Mouse (Mus musculus) stomach, postnatal 0 days (tissue): ENCODE results near the gene Tspan31.

ENCODE experiments used
- CTCF ChIP-seq: IDR thresholded peaks from 2 replicates; pipeline ENCODE4 v1.5.1; 2016; ENCODE audit warnings: antibody characterized with exemption, low read depth, mild to moderate bottlenecking, moderate library complexity
- EP300 ChIP-seq: optimal IDR thresholded peaks from 2 replicates; pipeline ENCODE3; 2016; ENCODE audit warnings: antibody characterized with exemption

- no peak for TF ChIP-seq CTCF
- TF ChIP-seq EP300, result no peak
These were observed 20.0 kb downstream of the Tspan31 start for GRCm38 (mm10) chr10:127050119-127050474.
